Comparison of ENCODE assay signal across 13 mouse cellular contexts in the genomic region with DNA sequence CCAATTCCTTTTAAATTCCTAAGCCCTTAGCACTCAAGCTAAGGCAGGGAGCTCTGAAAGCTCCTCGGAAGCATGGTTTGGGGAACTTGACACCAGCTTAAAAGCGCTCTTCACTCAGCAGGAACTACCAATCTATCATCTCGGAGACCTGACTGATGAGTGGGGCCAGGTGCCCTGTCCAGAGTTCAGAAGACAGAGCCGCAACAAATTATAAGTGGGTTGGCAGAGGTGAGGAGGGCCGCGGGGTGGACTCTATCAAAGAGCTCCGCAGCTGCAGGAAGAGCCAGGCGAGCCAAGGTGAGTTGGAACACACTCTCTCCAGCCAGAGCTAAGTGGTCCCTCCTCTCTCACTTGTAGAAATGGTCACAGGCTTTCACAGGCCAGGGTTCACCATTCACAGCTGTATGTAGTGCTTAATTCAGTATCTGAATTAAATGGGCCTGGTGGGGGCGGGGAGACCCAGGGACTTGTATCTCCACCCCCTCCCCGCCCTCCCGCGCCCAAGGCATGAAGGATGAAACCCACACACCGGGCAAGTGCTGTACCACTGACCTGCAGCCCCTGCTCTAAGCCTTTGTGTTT.
A peak's percentile ranks its signal among the peaks of the same experiment; 100 is the strongest.
DNase-seq lines count a peak whose midpoint lies in the region; ATAC-seq and TF ChIP-seq lines count a peak whose summit lies in the region.
"Had no signal": no experiment of that assay in that cellular context is flagged by ENCODE, and none has a peak within 500 bp of the region (broad histone marks: within the 10 kb centered on the region; RNA-seq: fewer than 3 reads in every experiment).

No protein-coding gene starts in this region.

- H3K4me2 ChIP-seq in kidney, embryonic 15.5 days: no peak overlapping the region
- no peak overlapping the region for H3K4me2 ChIP-seq in heart, postnatal 0 days (ENCODE audit: low read depth, low read length)
- H3K4me2 ChIP-seq: forebrain, embryonic 12.5 days had no signal

- H3K36me3 ChIP-seq in heart, embryonic 10.5 days: no peaks in the 10 kb centered on the region
- no peaks in the 10 kb centered on the region for H3K36me3 ChIP-seq in kidney, embryonic 15.5 days
- H3K36me3 ChIP-seq in heart, postnatal 0 days (replicated peaks; ENCODE audit: control insufficient read depth, insufficient read depth, low read length): no peaks in the 10 kb centered on the region
- H3K36me3 ChIP-seq: forebrain, embryonic 12.5 days had no signal

- 26% methylated on average over 13 of the region's 13 CpGs for WGBS in heart, embryonic 10.5 days
- 45% methylated on average over 13 of the region's 13 CpGs for WGBS in kidney, embryonic 15.5 days
- 49% methylated on average over 13 of the region's 13 CpGs for WGBS in heart, postnatal 0 days

- no peaks in the 10 kb centered on the region for H3K9me3 ChIP-seq in heart, embryonic 10.5 days
- no peaks in the 10 kb centered on the region for H3K9me3 ChIP-seq in kidney, embryonic 15.5 days (replicated peaks)
- peaks cover 7% of the 10 kb centered on the region; the same call in 1 of the 2 replicates for H3K9me3 ChIP-seq in heart, postnatal 0 days (replicated peaks; ENCODE audit: control insufficient read depth, low read length)
- H3K9me3 ChIP-seq: forebrain, embryonic 12.5 days had no signal

- no peak for TF ChIP-seq EP300 in heart, postnatal 0 days (IDR thresholded peaks at IDR 0.05; ENCODE audit: low read depth)

- H3K9ac ChIP-seq in kidney, embryonic 15.5 days: no peak overlapping the region
- no peak overlapping the region for H3K9ac ChIP-seq in heart, postnatal 0 days (replicated peaks; ENCODE audit: low read depth, low read length)
- H3K9ac ChIP-seq: forebrain, embryonic 12.5 days had no signal

- H3K27ac ChIP-seq in heart, embryonic 10.5 days: peak overlapping the region; percentile 81
- H3K27ac ChIP-seq in kidney, embryonic 15.5 days: no peak overlapping the region
- peak overlapping the region; percentile 24 for H3K27ac ChIP-seq in heart, postnatal 0 days (ENCODE audit: low read depth)
- H3K27ac ChIP-seq: forebrain, embryonic 12.5 days had no signal

- intact Hi-C loops in heart, postnatal 14 days (cut with DNase I): no loop called here

- peaks cover 34% of the 10 kb centered on the region for H3K4me1 ChIP-seq in heart, embryonic 10.5 days
- peaks cover 4% of the 10 kb centered on the region for H3K4me1 ChIP-seq in kidney, embryonic 15.5 days
- H3K4me1 ChIP-seq in heart, postnatal 0 days (ENCODE audit: control insufficient read depth, insufficient read depth): peaks cover 20% of the 10 kb centered on the region

- 0 out of 2 replicates have a peak, but pooled peaks have one; percentile 50 for ATAC-seq in kidney, embryonic 15.5 days (replicated peaks; ENCODE audit: low FRiP score)
- no peak for ATAC-seq in heart, postnatal 0 days (ENCODE audit: insufficient read depth, low read depth)

- TF ChIP-seq CTCF in heart, postnatal 0 days (IDR thresholded peaks at IDR 0.05; ENCODE audit: low read depth): no peak

- no peak overlapping the region for H3K4me3 ChIP-seq in heart, embryonic 10.5 days
- H3K4me3 ChIP-seq in kidney, embryonic 15.5 days (replicated peaks): no peak overlapping the region
- H3K4me3 ChIP-seq in heart, postnatal 0 days (ENCODE audit: low read depth, low read length): no peak overlapping the region
- H3K4me3 ChIP-seq: forebrain, embryonic 12.5 days had no signal

- no peaks in the 10 kb centered on the region for H3K27me3 ChIP-seq in heart, embryonic 10.5 days (ENCODE audit: insufficient read depth, poor library complexity, severe bottlenecking)
- H3K27me3 ChIP-seq in kidney, embryonic 15.5 days: no peaks in the 10 kb centered on the region
- H3K27me3 ChIP-seq in heart, postnatal 0 days (ENCODE audit: control insufficient read depth, insufficient read depth, low read length): no peaks in the 10 kb centered on the region
- H3K27me3 ChIP-seq: forebrain, embryonic 12.5 days had no signal

- DNase-seq in heart, embryonic 10.5 days (ENCODE audit: low spot score): peak; percentile 77
- no peak for DNase-seq in heart, postnatal 14 days
- DNase-seq in kidney, adult 11 months: no peak
- peak; percentile 65 for DNase-seq in embryo, embryonic 10 days (ENCODE audit: low spot score)
- DNase-seq in heart, postnatal 0 days (ENCODE audit: low spot score): no peak
- DNase-seq in thymus, postnatal 10 days (ENCODE audit: low spot score in 2 of 2): no peak
- DNase-seq in adrenal gland, postnatal 10 days: no peak
- DNase-seq: adrenal gland, adult 8-10 months; cerebellum, adult 9-10 months; kidney, postnatal 10 days; lung, postnatal 10 days had no signal

Comparison
In these comparisons a context has a peak if more than half of its experiments do, and no peak if none do; other contexts are left out.
1. DNase-seq: peak in heart, embryonic 10.5 days (single experiment) and embryo, embryonic 10 days (single experiment); none in heart, postnatal 14 days (0 of 2), kidney, adult 11 months (single experiment), heart, postnatal 0 days (single experiment), thymus, postnatal 10 days (0 of 2) and adrenal gland, postnatal 10 days (single experiment).